Mouse (Mus musculus) 3T3-L1 (cell line): ENCODE data around the gene Ddx39b.
"Not testable (repeated sequence)": the region's sequence is repeated elsewhere in the genome, so short reads cannot be mapped to it uniquely, and the experiment has no call there.

Source experiments
- DNase-seq: peaks from one replicate; pipeline ENCODE4 v3.0.0-alpha.2; 2015; ENCODE audit warnings: low read depth, low spot score

Gene Ddx39b

GRCm38 (mm10) chr17:35261651-35262050 lies 20.1 kb downstream of the Ddx39b start:
- DNase-seq: no peak

DNA sequence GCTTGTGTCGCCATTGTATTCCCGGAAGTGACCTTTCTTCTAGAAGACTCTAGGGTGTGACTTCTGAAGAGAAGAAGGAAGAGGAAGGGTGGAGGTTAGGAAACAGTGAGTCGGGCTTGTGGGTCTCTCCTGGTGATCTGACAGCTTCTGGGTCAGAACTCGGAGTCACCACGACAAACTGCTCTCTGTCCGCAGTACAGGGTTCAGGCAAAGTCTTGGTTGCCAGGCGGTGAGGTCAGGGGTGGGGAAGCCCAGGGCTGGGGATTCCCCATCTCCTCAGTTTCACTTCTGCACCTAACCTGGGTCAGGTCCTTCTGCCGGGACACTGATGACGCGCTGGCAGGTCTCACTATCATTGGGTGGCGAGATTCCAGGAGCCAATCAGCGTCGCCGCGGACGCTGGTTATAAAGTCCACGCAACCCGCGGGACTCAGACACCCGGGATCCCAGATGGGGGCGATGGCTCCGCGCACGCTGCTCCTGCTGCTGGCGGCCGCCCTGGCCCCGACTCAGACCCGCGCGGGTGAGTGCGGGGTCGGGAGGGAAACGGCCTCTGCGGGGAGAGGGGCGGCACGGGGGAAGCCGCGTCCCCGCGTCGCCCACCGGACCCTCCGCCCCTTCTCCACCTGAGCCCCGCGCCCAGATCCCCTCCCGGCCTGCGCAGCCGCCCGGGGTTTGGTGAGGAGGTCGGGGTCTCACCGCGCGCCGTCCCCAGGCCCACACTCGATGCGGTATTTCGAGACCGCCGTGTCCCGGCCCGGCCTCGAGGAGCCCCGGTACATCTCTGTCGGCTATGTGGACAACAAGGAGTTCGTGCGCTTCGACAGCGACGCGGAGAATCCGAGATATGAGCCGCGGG lies 21.3 kb downstream of the Ddx39b start, which contains the start of gene H2-D1:
Gene H2-D1 (plus strand): TSS at position 67 of the 859 bp plus-strand sequence.
- peak; percentile 96 for DNase-seq

DNA sequence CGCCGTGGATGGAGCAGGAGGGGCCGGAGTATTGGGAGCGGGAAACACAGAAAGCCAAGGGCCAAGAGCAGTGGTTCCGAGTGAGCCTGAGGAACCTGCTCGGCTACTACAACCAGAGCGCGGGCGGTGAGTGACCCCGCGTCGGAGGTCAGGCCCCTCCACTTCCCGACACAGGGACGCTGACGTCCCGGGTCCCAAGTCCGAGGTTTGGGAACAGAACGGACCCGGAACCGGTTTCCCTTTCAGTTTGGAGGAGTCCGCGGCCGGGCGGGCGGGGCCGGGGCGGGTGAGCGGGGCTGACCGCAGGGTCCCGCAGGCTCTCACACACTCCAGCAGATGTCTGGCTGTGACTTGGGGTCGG lies 22.0 kb downstream of the Ddx39b start:
- no peak for DNase-seq

DNA sequence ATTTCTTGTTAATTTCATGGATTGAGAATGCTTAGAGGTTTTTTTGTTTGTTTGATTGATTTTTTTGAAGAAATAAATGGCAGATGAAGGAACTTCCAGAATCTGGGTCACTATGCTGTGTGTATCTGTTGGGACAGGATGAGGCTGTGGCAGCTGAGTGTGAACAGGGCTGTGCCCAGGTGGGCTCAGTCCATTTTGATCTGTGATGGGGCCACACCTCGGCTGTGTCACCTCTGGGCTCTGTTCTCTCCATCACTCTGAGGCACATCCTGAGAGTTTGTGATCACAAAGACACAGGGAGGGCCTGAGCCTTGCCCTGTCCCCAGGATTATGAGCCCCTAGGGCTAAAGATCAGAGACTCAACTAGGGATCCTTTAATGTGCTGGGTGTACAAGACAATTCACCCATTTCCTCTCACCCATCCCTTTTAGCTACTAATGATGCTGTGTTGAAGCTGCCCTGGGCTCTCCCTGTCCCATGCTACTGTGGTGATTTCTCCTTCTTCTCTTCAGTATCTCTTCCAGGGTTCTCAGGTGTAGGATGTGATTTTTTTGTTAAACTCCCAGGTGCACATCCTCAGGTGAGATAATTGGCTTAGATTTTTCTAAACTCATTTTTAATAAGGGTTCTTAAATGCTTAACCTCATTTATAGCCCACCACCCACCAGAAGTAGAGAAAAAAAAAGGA lies 26.0 kb downstream of the Ddx39b start:
- DNase-seq: no peak

GRCm38 (mm10) chr17:35269653-35270347 lies 28.3 kb downstream of the Ddx39b start:
- DNase-seq: peak; percentile 83

DNA sequence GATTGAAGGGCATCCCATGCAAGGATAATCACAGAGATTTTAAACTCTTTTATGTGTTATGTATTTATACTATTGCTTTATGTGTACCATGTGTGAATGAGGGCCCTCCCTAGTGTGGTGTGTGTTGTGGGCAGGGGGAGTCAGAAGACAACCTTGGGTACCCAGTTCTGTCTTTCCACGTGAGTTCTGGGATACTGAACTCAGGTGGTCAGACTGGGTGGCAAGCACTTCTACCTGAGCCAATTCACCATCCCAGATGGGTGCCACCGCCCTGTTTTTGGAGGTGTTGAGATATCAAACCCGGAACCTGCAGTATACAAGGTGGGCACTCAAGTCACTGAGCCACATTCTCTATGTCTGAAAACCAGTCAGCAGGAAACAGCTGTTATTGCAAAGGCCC lies 30.7 kb downstream of the Ddx39b start:
- no peak for DNase-seq

GRCm38 (mm10) chr17:35274770-35275169 lies 33.2 kb downstream of the Ddx39b start:
- DNase-seq: peak; percentile 92

DNA sequence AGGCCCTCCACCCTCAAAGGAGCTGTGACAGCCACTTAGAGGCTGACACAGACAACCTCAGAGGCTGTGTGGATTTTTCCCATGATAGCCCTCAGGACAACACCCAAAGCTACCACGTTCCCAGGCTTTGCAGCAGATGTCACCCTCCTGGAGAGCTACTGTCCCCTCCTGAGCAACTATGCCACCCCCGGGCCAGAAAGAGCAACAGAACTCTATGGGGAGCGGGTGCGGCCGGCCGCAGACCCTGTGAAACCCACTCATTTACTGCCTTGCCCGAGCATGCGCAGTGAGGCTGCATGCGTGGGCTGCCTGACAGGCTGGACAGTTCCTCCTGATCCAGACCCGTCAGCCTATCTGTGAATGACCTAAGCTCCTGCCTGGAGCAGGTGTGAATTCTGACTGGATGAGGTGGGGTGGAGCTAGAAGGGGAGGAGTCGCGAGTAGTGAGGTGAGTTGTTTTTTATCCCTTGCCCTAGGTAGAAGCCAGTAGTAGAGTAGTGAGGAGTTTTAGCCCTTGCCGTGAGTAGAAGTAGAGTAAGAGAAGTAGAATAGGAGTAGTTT lies 34.8 kb downstream of the Ddx39b start:
- no peak for DNase-seq

- no peak for DNase-seq
These were observed 36.5 kb downstream of the Ddx39b start for GRCm38 (mm10) chr17:35278049-35278448.

DNA sequence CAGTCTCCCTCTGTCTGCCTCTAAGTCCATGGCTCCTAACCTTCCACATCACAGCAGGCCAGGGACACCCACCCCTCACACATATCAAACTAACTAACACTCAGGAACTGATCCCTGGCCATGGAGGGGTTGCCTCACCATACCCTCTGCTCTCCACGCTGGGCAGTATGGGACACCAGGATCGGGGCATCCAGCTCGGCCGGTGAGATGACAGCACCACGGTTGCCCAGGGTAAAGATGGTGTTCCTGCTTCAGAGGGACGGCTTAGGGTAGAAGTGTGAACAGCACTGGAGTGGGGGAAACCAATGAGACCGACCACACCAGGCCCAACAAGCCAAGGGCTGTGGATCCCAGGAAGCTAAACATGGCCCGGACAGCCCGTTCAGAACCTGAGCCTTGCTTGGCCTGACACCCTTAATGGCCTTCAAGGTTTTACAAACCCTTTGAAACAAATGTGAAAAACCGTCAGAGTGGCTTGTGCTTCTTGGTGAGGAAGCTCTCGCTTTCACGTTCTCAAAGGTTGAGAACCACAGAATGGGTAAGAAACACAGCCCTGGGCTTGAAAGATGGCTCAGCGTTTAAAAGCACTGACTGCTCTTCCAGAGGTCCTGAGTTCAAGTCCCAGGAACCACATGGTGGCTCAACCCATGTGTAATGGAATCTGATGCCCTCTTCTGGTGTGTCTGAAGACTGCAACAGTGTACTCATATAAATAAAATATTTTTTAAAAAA lies 37.6 kb downstream of the Ddx39b start:
- no peak for DNase-seq

DNA sequence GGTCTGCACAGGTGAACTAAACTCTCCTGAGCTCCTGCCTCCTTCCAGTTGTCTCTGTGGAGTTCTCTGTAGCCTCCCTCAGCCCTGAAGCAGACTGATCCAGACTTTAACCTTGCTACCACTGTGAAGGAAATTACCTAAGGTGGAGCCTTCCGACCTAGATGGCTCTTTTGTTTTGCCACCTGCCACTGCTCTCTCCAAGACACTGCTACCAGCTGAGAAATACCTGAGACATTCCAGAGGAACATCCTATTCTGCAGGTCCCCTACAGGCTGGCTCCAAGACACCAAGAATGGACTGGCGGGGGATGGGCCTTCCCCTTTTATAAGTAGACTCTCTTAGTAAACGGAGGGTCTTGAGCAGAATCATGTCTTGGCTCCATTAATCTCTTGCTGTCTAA lies 38.7 kb downstream of the Ddx39b start:
- DNase-seq: no peak

DNA sequence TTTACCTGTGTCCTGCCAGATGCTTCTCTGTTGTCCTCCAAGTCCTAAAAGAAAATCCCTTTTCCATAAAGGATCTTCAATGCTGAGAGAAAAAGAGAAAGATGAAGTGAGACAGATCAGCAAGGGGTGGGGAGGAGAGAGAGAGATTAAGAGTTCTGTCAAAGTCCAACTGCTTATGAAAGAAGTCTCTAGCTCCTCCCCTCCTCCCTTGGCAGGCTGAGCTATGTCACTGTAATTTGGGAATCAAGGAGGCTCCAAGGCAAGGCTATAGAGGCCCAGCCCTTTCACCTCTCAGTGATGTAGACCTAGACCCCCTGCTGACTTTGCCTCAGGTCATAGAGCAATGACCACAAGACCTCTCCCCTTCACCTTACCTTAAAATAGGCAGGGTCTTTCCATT lies 43.9 kb downstream of the Ddx39b start:
- no peak for DNase-seq

GRCm38 (mm10) chr17:35295796-35296195 lies 54.2 kb downstream of the Ddx39b start:
- DNase-seq: peak; percentile 78

DNA sequence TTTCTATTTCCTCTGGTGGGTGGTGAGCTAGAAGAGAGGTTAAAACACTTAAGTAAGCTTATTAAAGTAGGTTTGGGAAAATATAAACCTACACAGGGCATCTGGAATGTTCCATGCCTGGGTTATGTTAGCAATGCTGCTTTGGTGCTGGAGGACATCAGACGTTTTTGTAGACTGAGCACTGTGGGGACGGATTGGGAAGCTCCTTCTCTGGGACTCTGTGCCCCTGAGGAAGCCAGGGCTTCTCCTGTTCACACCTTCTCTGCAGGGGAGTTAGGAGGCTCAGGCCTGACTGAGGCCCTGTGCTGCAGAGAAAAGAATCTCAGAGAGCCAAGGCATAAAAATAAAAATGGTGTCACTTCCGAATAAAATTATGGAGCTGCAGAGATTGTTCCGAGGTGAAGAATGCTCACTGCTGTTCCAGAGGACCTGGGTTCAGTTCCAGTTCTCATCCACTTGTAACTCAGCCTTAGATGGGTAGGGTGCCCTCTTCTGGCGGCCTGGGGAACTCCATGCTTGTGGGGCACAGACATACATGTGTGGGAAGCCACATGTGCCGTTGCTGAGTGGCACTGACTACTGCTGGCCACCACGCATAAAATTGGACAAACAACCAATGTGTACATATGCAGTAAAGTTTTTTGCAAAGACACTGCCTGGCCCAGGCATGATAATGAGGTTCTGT lies 58.9 kb downstream of the Ddx39b start:
- not testable (repeated sequence) for DNase-seq

DNA sequence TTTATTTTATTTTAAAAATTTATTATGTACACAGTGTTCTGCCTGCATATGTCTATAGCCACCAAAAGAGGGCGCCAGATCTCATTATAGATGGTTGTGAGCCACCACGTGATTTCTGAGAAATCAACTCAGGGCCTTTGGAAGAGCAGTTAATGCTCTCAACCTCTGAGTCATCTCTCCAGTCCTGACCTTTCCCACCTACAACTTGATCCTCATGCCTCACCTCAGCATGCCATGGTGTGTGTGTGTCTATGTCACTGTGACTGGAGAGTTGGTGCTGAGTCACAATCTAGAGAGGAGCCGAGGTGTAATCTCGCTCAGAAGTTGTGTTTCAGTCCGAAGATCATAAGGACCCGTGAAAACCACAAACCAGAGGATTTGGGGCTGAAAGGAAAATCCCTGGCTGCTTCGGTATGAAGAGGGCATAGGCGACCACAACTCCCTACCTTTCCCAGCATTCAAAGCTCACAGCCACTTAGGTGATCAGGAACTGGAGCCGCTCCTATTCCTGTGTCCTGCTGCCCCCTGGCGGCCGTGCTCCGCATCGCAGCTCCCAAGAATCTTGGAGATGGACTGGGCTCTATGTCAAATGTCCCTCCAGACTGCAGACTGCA lies 60.2 kb downstream of the Ddx39b start:
- peak; percentile 95 for DNase-seq

- no peak for DNase-seq
These were observed 61.7 kb downstream of the Ddx39b start for GRCm38 (mm10) chr17:35303271-35303670.
